Mouse (Mus musculus) liver, adult 2 months (tissue): ENCODE measurements around the gene Rab31. TPM values are rescaled to one million over a fixed set of nuclear protein-coding genes. Genes with fewer than 3 reads are reported as not detected.

Experiments used
- DNase-seq: peaks from one replicate; pipeline ENCODE4 v3.0.0-alpha.2; 2011; ENCODE audit warnings: low read depth, low spot score; ENCODE audit errors: extremely low read depth
- H3K27ac ChIP-seq: fragments of 200-500 bp; replicated peaks from 2 replicates; pipeline ENCODE4 v1.5.1; 2012; ENCODE audit warnings: low read depth, mild to moderate bottlenecking, control low read depth, inconsistent platforms, low read length; ENCODE audit not compliant: insufficient read depth
- H3K27me3 ChIP-seq: fragments of 200-500 bp; 2 replicates; pipeline ENCODE4 v1.6.1; 2012; ENCODE audit warnings: mild to moderate bottlenecking, moderate library complexity, low read length, inconsistent platforms; ENCODE audit not compliant: control insufficient read depth, insufficient read depth
- H3K36me3 ChIP-seq: fragments of 200-500 bp; 2 replicates; pipeline ENCODE4 v1.6.1; 2012; ENCODE audit warnings: low read length, inconsistent platforms; ENCODE audit not compliant: control insufficient read depth, insufficient read depth
- H3K4me1 ChIP-seq: fragments of 200-500 bp; 2 replicates; pipeline ENCODE4 v1.6.1; 2011; ENCODE audit warnings: low read length; ENCODE audit not compliant: control insufficient read depth, insufficient read depth
- H3K4me3 ChIP-seq: fragments of 200-500 bp; 2 replicates; pipeline ENCODE4 v1.5.1; 2011; ENCODE audit warnings: low read depth, mild to moderate bottlenecking, control low read depth, low read length, moderate library complexity; ENCODE audit not compliant: insufficient read depth
- H3K79me2 ChIP-seq: fragments of 200-500 bp; 2 replicates; pipeline ENCODE4 v1.6.1; 2012; ENCODE audit warnings: inconsistent platforms, mild to moderate bottlenecking, low read length, moderate library complexity; ENCODE audit not compliant: control insufficient read depth, insufficient read depth
- H3K9ac ChIP-seq: fragments of 200-500 bp; 2 replicates; pipeline ENCODE4 v1.6.1; 2012; ENCODE audit warnings: low read depth, mild to moderate bottlenecking, control low read depth, inconsistent platforms, low read length
- CTCF ChIP-seq: fragments of 200-500 bp; IDR thresholded peaks from 2 replicates; pipeline ENCODE4 v1.5.1; 2011; ENCODE audit warnings: low read depth, low read length, control low read depth
- POLR2A ChIP-seq: fragments of 200-500 bp; IDR thresholded peaks from 2 replicates; pipeline ENCODE4 v1.6.1; 2011; ENCODE audit warnings: low read length, control low read depth; ENCODE audit not compliant: insufficient read depth; ENCODE audit errors: extremely low read depth
- WGBS: fragments of 180-500 bp; shearing (Covaris S2); methylation state at CpG from one replicate; pipeline ENCODE4 v1.1.7; 2018; 5-methylcytosine and 5-hydroxymethylcytosine counted together
- polyA plus RNA-seq: library from polyadenylated mRNA; depleted of rRNA; stranded (reverse); fragments of >200 nt; gene quantifications from 2 replicates; pipeline ENCODE4 v1.2.3, GENCODE M21; 2012
- total RNA-seq: library from RNA; depleted of rRNA; stranded (reverse); fragments of >200 nt; gene quantifications from 2 replicates; pipeline ENCODE4 v1.2.3, GENCODE M21; 2014

Gene Rab31
- total and polyA plus RNA-seq, 2 experiments = 3.5 to 5.4 TPM

DNA sequence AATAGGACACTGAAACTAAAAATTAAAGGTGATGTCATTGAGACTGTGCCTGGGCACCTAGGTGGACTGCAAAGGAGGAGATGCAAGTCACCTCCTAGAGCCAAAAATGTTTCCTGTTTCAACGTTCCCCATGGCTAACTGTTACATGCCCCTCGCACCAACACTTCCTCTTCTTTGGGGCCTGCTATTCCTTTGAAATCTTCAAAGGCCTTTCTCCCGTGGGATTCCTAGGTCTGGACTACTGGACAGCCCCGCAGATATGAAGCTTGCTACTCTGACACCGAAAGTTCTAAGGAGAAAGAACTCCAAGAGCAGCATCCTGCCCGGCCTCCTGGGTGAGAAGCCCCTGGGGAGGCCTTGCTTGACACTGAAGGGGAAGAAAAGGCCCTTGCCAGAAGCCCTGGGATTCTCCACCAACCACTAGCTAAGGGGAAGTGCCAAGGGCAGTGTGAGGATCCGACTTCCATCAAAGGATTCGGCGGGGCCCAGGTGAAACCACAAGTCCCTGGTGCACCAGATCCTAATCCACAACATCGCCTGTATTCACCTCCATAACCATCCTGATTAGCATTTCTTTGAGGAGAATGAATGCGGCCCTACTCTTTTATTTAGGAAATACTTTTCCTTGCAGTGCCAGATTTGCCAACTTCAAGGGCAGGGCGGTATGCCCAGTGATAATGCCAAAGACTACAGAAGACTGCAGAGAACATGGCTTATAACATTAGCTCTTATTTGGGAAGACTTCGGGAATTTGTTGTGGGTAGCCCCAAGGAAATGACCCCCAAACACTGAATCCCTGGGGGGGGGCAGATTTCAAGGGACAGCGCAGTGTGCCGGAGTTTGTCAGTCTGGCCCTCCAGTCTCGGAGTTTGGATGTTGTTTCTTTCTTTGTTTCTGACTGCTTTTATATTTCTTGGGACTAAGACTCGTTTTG, 1.3 kb downstream of the Rab31 start:
- Histone ChIP-seq H3K79me2 (peaks cover 5% of the 10 kb centered on the region; the same call in 1 of the 2 replicates), H3K36me3 (no peaks in the 10 kb centered on the region), H3K27ac (no peak overlapping the region), H3K4me3 (peak overlapping the region; percentile 86), H3K27me3 (no peaks in the 10 kb centered on the region), H3K9ac (0 out of 2 replicates have a peak overlapping the region, but pooled peaks have one; percentile 85), H3K4me1 (peaks cover 11% of the 10 kb centered on the region)
- 55% methylated on average over 17 of the region's 17 CpGs for WGBS
- TF ChIP-seq CTCF (no peak), POLR2A (no peak)
- DNase-seq = no peak

DNA sequence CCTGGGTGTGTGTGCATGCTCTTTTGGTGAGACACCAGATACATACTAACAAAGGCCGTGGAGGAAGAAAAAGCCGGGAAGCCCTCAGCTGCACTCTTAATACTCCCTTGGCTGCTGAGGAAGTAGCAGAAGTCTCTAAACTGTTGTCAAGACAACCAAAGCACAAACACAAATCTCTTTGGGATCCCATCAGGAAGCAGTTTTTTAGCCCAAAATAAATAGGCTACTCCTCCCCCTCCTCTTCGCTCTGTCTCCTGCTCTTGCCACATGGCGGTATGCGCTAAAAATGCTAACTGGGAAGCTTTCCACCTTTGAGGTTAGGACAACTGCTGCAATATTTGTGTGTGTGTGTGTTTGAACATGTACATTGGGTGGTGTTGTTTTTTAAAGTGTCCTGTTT, 4.1 kb downstream of the Rab31 start:
- TF ChIP-seq CTCF (no peak), POLR2A (no peak)
- Histone ChIP-seq H3K9ac (no peak overlapping the region), H3K4me1 (peaks cover 5% of the 10 kb centered on the region; the same call in 1 of the 2 replicates), H3K36me3 (no peaks in the 10 kb centered on the region), H3K4me3 (no peak overlapping the region), H3K79me2 (peaks cover 5% of the 10 kb centered on the region; the same call in 1 of the 2 replicates), H3K27ac (0 out of 2 replicates have a peak overlapping the region, but pooled peaks have one; percentile 35), H3K27me3 (no peaks in the 10 kb centered on the region)
- 44% methylated on average over 5 of the region's 5 CpGs for WGBS
- peak; percentile 26 for DNase-seq

DNA sequence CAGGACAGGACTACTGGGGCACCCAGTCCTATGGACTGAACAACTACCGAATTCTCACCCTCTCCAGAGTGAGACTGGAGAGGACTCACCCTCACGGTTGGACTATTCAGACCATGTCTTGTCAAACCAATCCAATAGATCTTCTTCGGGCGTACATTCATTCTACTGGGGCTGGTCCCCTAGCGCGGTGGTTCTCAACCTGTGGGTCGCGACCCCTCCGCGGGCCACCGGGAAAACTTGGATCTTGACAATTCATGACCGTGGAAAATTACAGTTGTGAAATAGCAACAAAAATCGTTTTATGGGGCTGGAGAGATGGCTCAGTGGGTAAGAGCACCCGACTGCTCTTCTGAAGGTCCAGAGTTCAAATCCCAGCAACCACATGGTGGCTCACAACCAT, 9.3 kb downstream of the Rab31 start:
- no peaks in the 10 kb centered on the region for H3K27me3 ChIP-seq
- no peak overlapping the region for H3K4me3 ChIP-seq
- TF ChIP-seq CTCF (no peak), POLR2A (no peak)
- no peaks in the 10 kb centered on the region for H3K36me3 ChIP-seq
- peaks cover 1% of the 10 kb centered on the region; the same call in 1 of the 2 replicates for H3K4me1 ChIP-seq
- no peak for DNase-seq
- H3K27ac ChIP-seq = no peak overlapping the region
- no peak overlapping the region for H3K9ac ChIP-seq
- no peaks in the 10 kb centered on the region; the same call in 1 of the 2 replicates for H3K79me2 ChIP-seq
- WGBS = 94% methylated on average over 14 of the region's 14 CpGs

DNA sequence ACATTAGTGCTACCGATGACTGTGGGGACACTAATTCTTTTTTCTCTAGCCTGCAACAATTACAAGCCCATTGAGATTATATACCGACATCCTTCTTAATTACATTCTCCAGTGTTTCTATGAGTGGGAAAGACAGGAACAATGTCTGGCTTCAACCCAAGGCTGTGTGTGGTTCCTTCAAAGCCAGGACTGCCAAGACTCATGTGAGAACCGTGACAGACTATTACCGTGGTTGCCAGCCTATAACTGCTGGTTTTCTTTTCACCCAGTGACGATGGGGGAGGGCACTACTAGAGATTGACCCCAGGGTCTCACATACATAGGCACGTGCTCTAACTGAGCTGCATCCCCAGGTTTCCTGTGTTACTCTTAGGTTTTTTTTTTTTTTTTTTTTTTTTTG, 15.4 kb downstream of the Rab31 start:
- no peaks in the 10 kb centered on the region for H3K27me3 ChIP-seq
- H3K4me3 ChIP-seq = no peak overlapping the region
- DNase-seq = no peak
- 82% methylated on average over 6 of the region's 6 CpGs for whole genome bisulfite sequencing
- H3K79me2 ChIP-seq = no peaks in the 10 kb centered on the region; the same call in 1 of the 2 replicates
- H3K27ac ChIP-seq = no peak overlapping the region
- TF ChIP-seq CTCF = no peak
- TF ChIP-seq POLR2A = no peak
- no peaks in the 10 kb centered on the region for H3K36me3 ChIP-seq
- no peak overlapping the region for H3K9ac ChIP-seq
- H3K4me1 ChIP-seq = no peaks in the 10 kb centered on the region

DNA sequence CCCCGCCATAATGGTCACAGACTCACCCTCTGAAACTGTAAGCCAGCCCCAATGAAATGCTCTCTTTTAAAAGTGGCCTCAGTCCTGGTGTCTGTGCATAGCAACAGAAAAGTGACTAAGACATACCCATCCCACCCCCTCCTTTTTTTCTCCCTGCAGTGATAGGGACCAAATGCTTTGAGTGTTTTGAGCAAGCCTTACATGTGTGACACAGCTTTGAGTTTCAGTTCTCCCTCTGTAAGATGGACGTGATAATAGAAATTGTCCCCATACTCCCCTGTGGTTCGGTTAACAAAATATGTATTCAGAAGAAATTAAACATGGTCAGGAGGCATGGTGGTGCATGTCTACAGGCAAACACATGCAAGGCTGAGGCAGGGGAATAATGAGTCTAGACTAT, 16.7 kb downstream of the Rab31 start:
- no peak overlapping the region for H3K9ac ChIP-seq
- no peak for TF ChIP-seq POLR2A
- TF ChIP-seq CTCF = no peak
- no peak for DNase-seq
- 96% methylated on average over 3 of the region's 3 CpGs for WGBS
- H3K27me3 ChIP-seq = no peaks in the 10 kb centered on the region
- no peaks in the 10 kb centered on the region; the same call in 1 of the 2 replicates for H3K79me2 ChIP-seq
- H3K27ac ChIP-seq = no peak overlapping the region
- H3K4me1 ChIP-seq = no peaks in the 10 kb centered on the region
- no peaks in the 10 kb centered on the region for H3K36me3 ChIP-seq
- H3K4me3 ChIP-seq = no peak overlapping the region

DNA sequence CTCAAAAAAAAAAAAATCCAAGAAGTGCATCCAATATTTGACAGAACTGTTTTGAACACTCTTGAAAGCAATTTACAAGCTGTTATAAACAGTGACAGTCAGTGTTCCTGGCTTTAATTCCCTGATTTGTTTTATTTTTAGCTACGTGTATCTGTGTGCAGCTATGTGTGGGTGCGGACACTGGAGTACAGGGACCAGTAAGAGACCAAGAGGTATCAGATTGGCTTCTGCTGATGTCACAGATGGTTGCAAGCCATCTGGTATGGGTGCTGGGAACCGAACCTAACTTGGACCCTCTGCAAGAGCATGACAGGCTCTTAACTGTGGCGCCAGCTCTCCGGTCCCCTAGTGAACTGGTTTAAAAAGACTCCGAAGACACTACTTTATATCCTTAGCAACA, 19.4 kb downstream of the Rab31 start:
- WGBS = 98% methylated on average over 6 of the region's 6 CpGs
- no peak overlapping the region for H3K27ac ChIP-seq
- no peaks in the 10 kb centered on the region for H3K4me1 ChIP-seq
- H3K36me3 ChIP-seq = no peaks in the 10 kb centered on the region
- H3K27me3 ChIP-seq = no peaks in the 10 kb centered on the region
- no peaks in the 10 kb centered on the region for H3K79me2 ChIP-seq
- no peak for TF ChIP-seq CTCF
- TF ChIP-seq POLR2A = no peak
- H3K4me3 ChIP-seq = no peak overlapping the region
- no peak for DNase-seq
- no peak overlapping the region for H3K9ac ChIP-seq
